Mouse (Mus musculus) heart, adult 2 months (tissue): ENCODE measurements around the gene Cwc25.

Source experiments
- CTCF ChIP-seq: fragments of 200-600 bp; IDR thresholded peaks from 2 replicates; pipeline ENCODE4 v1.8.1; 2022; ENCODE audit warnings: antibody characterized with exemption, mild to moderate bottlenecking, moderate library complexity
- EP300 ChIP-seq: fragments of 200-500 bp; IDR thresholded peaks from 2 replicates; pipeline ENCODE4 v1.6.1; 2011; ENCODE audit warnings: low read depth, low read length, control low read depth; ENCODE audit not compliant: insufficient read depth
- POLR2A ChIP-seq: fragments of 200-500 bp; IDR thresholded peaks from 2 replicates; pipeline ENCODE4 v1.6.1; 2011; ENCODE audit warnings: mild to moderate bottlenecking, low read depth, low read length, control low read depth; ENCODE audit not compliant: insufficient read depth

- no peak for TF ChIP-seq POLR2A
- no peak for TF ChIP-seq CTCF
- no peak for TF ChIP-seq EP300
Observed at GRCm38 (mm10) chr11:97758942-97759341, 7.4 kb downstream of the Cwc25 start.
